Mouse (Mus musculus): ENCODE results near the gene Inpp5a. TPM values are rescaled to one million over a fixed set of nuclear protein-coding genes. Genes with fewer than 3 reads are reported as not detected.
A peak's percentile ranks its signal among the peaks of the same experiment; 100 is the strongest.

Inpp5a gene
- polyA plus RNA-seq, 1 experiment from 2014 or later, result 18.4 TPM

DNA sequence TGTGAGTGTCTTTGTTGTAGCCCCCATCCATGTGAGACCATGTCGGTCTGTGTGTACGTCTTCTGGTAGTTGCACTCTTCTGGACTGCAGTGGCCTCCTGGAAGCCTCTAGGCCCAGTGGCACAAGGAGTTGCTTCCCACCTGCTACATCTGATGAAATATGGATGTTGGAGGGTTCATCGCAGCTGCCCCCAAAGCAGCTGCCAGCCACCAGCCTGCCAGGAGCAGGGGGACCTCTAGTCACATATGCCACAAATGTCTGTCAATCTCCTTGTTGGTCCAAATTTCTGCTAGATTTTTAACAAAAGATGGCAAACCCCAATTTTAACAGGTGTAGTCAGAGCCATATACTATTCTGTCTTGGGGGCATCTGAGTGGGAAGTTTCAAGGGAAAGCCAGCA lies 26.4 kb upstream of the Inpp5a start:
- H3K9me3 ChIP-seq (replicated peaks), result no peaks in the 10 kb centered on the region
- no peaks in the 10 kb centered on the region for H3K27me3 ChIP-seq (replicated peaks)
- H3K36me3 ChIP-seq, result no peaks in the 10 kb centered on the region
- no peak for ATAC-seq (ENCODE audit: low FRiP score)
- H3K4me3 ChIP-seq (replicated peaks), result no peak overlapping the region
- 64% methylated on average over 3 of the region's 3 CpGs for WGBS
- H3K4me2 ChIP-seq, result no peak overlapping the region
- H3K4me1 ChIP-seq, result peaks cover 25% of the 10 kb centered on the region
- no peak overlapping the region for H3K9ac ChIP-seq (replicated peaks)
- 0 out of 2 replicates have a peak overlapping the region, but pooled peaks have one; percentile 9 for H3K27ac ChIP-seq (replicated peaks)

DNA sequence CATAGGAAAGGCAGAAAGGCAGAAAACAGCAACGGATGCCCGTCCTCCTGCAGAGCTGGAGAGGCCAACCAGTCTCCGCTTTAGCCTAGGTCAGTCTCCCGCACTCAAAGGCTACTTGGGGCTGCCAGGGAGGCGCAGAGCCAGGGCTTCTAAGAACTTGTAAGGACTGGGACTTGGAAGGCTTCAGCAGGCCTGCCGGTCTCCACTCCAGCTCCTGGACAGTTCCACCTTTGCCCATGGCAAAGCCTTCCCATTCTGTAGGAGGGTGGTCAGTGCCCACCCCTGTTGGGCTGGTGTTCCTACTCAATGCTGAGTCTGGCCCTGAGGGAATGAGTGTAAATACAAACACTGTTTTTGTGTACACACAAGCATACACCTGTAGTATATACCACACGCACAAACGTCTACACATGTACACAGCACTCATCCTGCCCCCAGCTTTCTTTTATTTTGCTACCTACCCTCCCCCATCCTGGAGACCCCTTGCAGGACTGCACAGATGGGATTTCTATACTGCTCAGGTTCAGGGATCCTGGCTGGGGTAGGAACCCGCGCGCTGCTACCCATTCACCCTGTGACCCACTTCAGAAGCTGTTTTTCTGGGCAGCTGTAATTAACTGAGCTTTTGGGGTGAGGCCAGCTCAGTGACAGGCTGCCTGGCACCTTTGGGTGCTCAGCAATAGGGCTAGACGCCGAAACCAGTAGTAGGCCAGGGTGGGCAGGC lies 25.5 kb upstream of the Inpp5a start:
- no peak overlapping the region for H3K9ac ChIP-seq (replicated peaks)
- H3K27ac ChIP-seq (replicated peaks), result peak overlapping the region; percentile 34
- H3K4me3 ChIP-seq (replicated peaks), result no peak overlapping the region
- no peaks in the 10 kb centered on the region for H3K9me3 ChIP-seq (replicated peaks)
- 65% methylated on average over 13 of the region's 13 CpGs for WGBS
- H3K4me2 ChIP-seq, result no peak overlapping the region
- H3K36me3 ChIP-seq, result no peaks in the 10 kb centered on the region
- H3K27me3 ChIP-seq (replicated peaks), result no peaks in the 10 kb centered on the region
- H3K4me1 ChIP-seq, result peaks cover 29% of the 10 kb centered on the region
- 0 out of 2 replicates have a peak, but pooled peaks have one; percentile 19 for ATAC-seq (ENCODE audit: low FRiP score)

DNA sequence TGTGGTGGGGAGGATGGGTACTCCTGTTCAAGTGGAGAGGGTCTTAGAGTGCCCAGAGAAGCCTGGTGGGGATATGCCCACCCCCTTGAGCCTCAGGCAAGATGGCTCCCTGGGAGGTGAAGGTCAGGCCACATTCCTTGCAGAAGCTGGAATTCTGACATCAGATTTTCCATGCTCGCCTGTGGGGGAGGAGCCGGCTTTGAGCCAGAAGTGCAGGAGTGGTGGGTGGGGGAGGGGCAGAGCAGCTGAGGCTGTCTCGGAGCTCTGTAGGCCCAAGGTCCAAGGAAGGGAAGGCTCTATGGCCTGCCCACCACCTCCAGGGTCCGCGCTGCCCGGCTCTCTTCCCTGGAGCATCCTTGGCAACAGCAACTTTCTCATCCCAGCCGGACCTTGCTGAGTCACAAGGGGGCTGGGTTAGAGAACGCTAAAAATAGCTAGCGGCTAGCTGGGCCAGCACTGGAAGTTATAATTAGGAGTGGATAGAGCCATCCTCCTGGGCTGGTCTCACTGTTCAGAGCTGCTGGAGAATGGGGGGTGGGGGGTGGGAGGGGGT lies 24.8 kb upstream of the Inpp5a start:
- no peak overlapping the region for H3K4me3 ChIP-seq (replicated peaks)
- H3K9ac ChIP-seq (replicated peaks), result no peak overlapping the region
- H3K27ac ChIP-seq (replicated peaks), result 0 out of 2 replicates have a peak overlapping the region, but pooled peaks have one; percentile 20
- H3K27me3 ChIP-seq (replicated peaks), result no peaks in the 10 kb centered on the region
- WGBS, result 10% methylated on average over 9 of the region's 9 CpGs
- 0 out of 2 replicates have a peak, but pooled peaks have one; percentile 25 for ATAC-seq (ENCODE audit: low FRiP score)
- peaks cover 34% of the 10 kb centered on the region for H3K4me1 ChIP-seq
- H3K4me2 ChIP-seq, result peak overlapping the region; percentile 17; the same call in 1 of the 2 replicates
- no peaks in the 10 kb centered on the region for H3K9me3 ChIP-seq (replicated peaks)
- H3K36me3 ChIP-seq, result no peaks in the 10 kb centered on the region

DNA sequence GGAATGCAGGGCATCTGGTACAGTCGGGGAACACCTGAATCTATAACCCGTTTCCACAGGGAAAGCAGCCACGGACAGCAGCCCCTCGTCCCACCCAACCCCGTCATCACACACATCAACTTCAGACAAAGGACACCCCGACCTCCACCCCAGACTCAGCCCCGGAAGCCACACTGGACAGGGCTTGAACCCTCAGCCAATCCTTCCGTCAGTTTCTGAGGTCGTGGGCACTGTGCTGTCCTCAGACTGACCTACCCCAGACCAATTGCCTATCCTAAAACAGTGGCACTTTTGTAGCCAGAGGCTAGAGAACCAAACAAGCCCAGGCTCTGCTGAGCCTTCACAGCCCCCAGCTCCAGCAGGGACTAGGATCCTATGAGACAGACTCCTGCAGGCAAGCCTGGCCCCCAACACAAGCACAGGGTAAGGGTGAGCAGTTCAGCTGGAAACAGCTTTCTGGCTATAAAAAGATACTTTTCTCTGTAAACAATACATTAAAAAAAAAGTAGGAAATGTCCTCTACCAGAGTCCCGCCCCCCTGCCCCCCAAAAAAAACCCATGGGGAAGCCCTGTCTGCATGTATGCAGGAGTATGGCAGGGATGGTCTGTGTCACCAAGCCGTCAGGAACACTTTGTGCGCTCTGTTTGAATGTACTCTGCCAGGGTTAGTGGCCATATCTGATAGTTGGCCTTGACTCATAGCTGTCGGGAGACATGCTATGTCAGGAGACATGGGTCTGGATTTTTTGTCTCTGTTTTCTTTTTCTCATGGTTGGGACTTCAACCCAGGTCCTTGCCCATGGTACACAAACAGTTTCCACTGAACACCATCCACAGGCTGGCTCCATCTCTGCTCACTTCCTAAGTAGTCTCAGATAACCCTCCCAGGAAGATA lies 23.7 kb upstream of the Inpp5a start:
- H3K9ac ChIP-seq (replicated peaks), result no peak overlapping the region
- 88% methylated on average over 13 of the region's 13 CpGs for WGBS
- H3K27ac ChIP-seq (replicated peaks), result no peak overlapping the region
- peaks cover 34% of the 10 kb centered on the region for H3K4me1 ChIP-seq
- ATAC-seq (ENCODE audit: low FRiP score), result no peak
- H3K36me3 ChIP-seq, result no peaks in the 10 kb centered on the region
- H3K27me3 ChIP-seq (replicated peaks), result no peaks in the 10 kb centered on the region
- no peak overlapping the region for H3K4me3 ChIP-seq (replicated peaks)
- H3K4me2 ChIP-seq, result no peak overlapping the region
- H3K9me3 ChIP-seq (replicated peaks), result no peaks in the 10 kb centered on the region

DNA sequence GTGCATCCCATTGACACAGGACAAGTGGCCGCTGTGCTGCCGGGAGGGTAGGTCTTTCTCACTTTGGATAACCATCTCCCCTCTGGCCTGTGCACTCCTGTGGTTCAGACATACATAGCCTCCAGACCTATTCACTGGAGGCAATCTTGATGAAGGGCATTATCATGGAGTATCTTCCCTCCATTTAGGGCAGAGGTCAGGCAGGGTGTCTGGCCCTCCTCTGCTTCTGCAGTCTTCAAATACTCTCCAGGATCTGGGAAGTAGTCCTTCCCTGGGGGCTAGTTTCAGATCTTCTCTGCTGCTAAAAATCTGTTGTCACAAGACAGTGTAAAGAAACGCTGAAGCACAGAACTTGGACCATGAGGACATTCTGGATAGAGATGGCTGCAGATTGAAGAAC lies 22.8 kb upstream of the Inpp5a start:
- H3K4me2 ChIP-seq, result no peak overlapping the region
- H3K4me1 ChIP-seq, result peaks cover 34% of the 10 kb centered on the region
- WGBS, result 91% methylated on average over 3 of the region's 3 CpGs
- H3K27ac ChIP-seq (replicated peaks), result no peak overlapping the region
- ATAC-seq (ENCODE audit: low FRiP score), result no peak
- H3K27me3 ChIP-seq (replicated peaks), result no peaks in the 10 kb centered on the region
- H3K9ac ChIP-seq (replicated peaks), result no peak overlapping the region
- H3K36me3 ChIP-seq, result no peaks in the 10 kb centered on the region
- no peaks in the 10 kb centered on the region for H3K9me3 ChIP-seq (replicated peaks)
- no peak overlapping the region for H3K4me3 ChIP-seq (replicated peaks)

DNA sequence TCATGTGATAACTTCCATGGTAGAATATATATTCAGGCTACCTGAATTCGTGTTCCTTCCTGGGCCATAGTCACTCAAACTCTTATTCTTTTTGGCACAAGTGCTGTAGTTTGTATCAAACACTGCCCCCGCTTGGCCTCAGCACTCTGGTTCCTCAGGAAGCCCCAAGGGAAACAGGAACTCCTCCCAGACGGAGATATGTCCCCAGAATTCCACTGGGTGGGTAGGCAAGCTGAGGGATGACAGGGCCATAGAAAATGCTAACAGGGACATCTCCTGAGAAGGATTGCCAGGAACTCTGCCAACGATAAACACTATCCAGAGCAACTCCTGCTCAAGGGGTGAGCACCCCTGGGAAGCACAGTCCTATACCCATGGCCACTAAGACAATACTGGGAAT lies 22.4 kb upstream of the Inpp5a start:
- no peak overlapping the region for H3K4me2 ChIP-seq
- no peak overlapping the region for H3K9ac ChIP-seq (replicated peaks)
- H3K27me3 ChIP-seq (replicated peaks), result no peaks in the 10 kb centered on the region
- H3K4me3 ChIP-seq (replicated peaks), result no peak overlapping the region
- peaks cover 34% of the 10 kb centered on the region for H3K4me1 ChIP-seq
- no peak overlapping the region for H3K27ac ChIP-seq (replicated peaks)
- no peaks in the 10 kb centered on the region for H3K9me3 ChIP-seq (replicated peaks)
- WGBS, result 76% methylated on average over 4 of the region's 4 CpGs
- no peaks in the 10 kb centered on the region for H3K36me3 ChIP-seq
- no peak for ATAC-seq (ENCODE audit: low FRiP score)

DNA sequence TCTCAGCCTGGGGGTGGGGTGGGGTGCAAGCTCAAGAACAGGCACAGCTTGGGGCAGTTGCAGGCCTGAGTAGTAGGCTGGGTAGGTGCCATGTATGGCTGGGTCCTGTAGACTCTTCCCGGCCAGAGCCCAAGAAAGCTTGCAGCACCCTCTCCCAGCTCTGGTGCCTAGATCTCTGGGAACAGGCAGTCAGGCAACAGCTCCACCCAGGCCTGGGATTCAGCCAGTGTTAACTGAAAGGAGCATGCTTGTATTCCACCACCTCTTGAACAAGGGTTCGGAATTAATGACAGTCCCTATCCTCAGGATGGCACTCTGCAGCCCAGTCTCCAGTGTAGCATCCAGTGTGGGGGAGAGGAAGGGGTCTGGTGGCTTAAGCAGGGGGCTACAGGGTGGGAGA lies 20.7 kb upstream of the Inpp5a start:
- peaks cover 28% of the 10 kb centered on the region for H3K4me1 ChIP-seq
- peak overlapping the region; percentile 7; the same call in 1 of the 2 replicates for H3K27ac ChIP-seq (replicated peaks)
- no peaks in the 10 kb centered on the region for H3K27me3 ChIP-seq (replicated peaks)
- ATAC-seq (ENCODE audit: low FRiP score), result no peak
- no peaks in the 10 kb centered on the region for H3K9me3 ChIP-seq (replicated peaks)
- no peak overlapping the region for H3K4me3 ChIP-seq (replicated peaks)
- WGBS, result 85% methylated on average over 2 of the region's 2 CpGs
- no peaks in the 10 kb centered on the region for H3K36me3 ChIP-seq
- no peak overlapping the region for H3K4me2 ChIP-seq
- H3K9ac ChIP-seq (replicated peaks), result no peak overlapping the region

DNA sequence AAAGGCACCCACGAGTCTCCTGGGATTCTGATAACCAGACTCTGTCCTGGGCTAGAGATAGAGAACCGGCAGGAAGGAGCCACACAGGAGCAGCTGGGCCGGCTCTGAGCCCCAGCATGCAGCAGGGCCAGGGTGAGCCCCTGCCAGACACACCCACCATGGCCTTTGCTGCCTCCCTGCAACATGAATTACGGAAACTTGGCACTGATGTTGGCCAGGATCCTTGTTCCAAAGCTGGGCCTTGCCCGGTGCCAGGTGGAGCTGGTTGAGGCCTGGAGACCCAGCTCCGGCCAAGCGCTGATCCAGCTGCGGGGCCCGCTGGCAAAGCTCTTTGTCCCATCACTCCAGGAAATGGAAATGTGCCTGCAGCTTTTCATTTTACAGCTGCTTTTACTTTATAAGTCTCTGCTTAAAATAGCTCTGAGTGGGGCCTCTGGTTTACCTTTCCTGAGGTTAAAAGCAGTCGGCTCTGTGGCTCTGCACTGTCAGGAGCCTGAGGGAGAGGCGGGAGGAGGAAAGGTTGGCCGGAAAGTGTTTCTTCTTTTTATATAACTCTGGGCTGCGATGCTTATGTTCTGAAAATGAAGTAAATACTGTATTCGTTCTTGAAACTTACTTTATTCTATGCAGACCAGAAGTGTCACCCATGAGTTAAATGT lies 20.1 kb upstream of the Inpp5a start:
- Histone ChIP-seq H3K9me3 (replicated peaks) (no peaks in the 10 kb centered on the region), H3K27me3 (replicated peaks) (no peaks in the 10 kb centered on the region), H3K36me3 (no peaks in the 10 kb centered on the region), H3K27ac (replicated peaks) (peak overlapping the region; percentile 7; the same call in 1 of the 2 replicates), H3K4me3 (replicated peaks) (no peak overlapping the region), H3K9ac (replicated peaks) (no peak overlapping the region), H3K4me2 (no peak overlapping the region), H3K4me1 (peaks cover 22% of the 10 kb centered on the region)
- 63% methylated on average over 14 of the region's 14 CpGs for WGBS
- no peak for ATAC-seq (ENCODE audit: low FRiP score)

DNA sequence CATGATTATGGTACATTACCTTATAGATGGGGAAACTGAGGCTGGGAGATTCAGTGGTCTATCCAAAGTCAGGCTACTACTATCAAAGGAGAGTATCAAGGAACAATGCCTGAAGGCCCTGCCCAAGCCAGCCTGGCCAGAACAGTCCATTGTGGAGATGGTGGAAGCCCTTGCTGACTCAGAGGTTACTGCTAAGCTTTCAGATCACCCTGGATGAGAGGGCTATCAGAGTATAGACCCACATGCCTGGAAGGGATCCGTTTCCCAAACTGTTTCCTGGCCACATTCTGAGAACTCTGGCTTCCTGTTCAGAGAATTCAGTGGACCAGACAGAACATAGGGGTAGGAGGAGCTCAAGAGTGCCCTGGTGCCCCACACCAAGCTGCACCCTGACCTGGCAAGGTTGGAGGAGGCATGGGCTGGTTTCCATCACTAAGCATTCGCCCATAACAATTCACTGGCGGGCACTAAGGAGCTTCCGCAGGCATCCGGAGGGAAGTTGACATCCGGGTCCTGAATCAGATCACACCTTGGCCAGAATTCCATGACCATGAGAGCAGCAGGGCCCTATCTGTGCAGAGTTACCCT lies 19.3 kb upstream of the Inpp5a start:
- no peak overlapping the region for H3K4me3 ChIP-seq (replicated peaks)

DNA sequence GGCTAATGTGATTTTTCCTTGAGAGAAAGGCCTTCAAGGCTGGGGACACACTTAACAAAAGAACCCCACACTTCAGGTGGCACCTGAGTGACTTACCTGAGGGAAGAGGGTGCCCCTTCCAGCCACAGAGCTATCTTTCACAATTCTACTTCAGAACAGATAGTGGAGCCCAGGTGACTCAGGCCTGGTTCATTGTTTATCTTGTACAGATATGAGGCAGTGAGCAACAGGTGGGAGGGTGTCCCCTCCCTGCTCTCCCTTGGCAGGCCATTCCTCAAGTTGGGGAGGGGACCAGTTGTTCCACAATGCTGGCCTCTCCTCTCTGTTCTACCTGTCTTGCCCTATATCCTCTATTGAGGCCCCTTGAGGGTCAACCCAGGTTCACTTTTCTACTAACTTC lies 17.5 kb upstream of the Inpp5a start:
- Histone ChIP-seq H3K27ac (replicated peaks) (no peak overlapping the region), H3K9ac (replicated peaks) (no peak overlapping the region), H3K36me3 (no peaks in the 10 kb centered on the region), H3K9me3 (replicated peaks) (no peaks in the 10 kb centered on the region), H3K27me3 (replicated peaks) (no peaks in the 10 kb centered on the region), H3K4me2 (no peak overlapping the region), H3K4me1 (peaks cover 9% of the 10 kb centered on the region), H3K4me3 (replicated peaks) (no peak overlapping the region)
- no peak for ATAC-seq (ENCODE audit: low FRiP score)

More for the DNA sequence above, 19.3 kb upstream of the Inpp5a start:
- Histone ChIP-seq H3K9me3 (replicated peaks) (no peaks in the 10 kb centered on the region), H3K36me3 (no peaks in the 10 kb centered on the region), H3K27ac (replicated peaks) (no peak overlapping the region), H3K9ac (replicated peaks) (no peak overlapping the region), H3K27me3 (replicated peaks) (no peaks in the 10 kb centered on the region), H3K4me1 (peaks cover 15% of the 10 kb centered on the region), H3K4me2 (no peak overlapping the region)
- WGBS, result 95% methylated on average over 6 of the region's 6 CpGs
- no peak for ATAC-seq (ENCODE audit: low FRiP score)

DNA sequence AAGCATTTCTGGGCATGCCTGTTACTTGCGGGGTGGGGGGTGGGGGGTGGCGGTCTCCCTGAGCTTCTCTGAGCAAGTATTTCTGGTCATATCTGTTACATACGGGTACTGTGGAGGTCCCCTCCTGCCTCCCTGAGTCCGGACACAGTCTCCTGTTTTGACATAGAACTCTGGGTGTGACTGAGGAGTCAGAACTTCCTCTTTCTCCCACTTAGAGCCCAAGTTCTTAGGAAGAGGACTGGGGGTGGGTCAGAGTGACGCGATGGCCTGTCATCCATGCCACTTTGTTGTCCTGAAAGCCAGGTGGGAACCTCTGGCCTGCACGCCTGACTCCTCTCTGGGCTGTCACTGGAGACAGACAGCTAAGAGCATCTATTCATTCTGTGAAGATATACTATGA lies 11.5 kb upstream of the Inpp5a start:
- WGBS, result 81% methylated on average over 7 of the region's 7 CpGs
- H3K27me3 ChIP-seq (replicated peaks), result no peaks in the 10 kb centered on the region

More for the DNA sequence above, 11.5 kb upstream of the Inpp5a start:
- Histone ChIP-seq H3K9ac (replicated peaks) (no peak overlapping the region), H3K36me3 (no peaks in the 10 kb centered on the region), H3K27ac (replicated peaks) (no peak overlapping the region), H3K4me3 (replicated peaks) (no peak overlapping the region), H3K4me1 (no peaks in the 10 kb centered on the region), H3K4me2 (no peak overlapping the region), H3K9me3 (replicated peaks) (no peaks in the 10 kb centered on the region)
- no peak for ATAC-seq (ENCODE audit: low FRiP score)
